Mouse (Mus musculus) kidney, adult 2 months (tissue): ENCODE measurements around the gene Cpa5.

ENCODE experiments used
- CTCF ChIP-seq: fragments of 200-500 bp; conservative IDR thresholded peaks from 2 replicates; pipeline ENCODE4 v1.5.1; 2011; ENCODE audit warnings: low read depth, mild to moderate bottlenecking, control low read depth, low read length, moderate library complexity, mixed read lengths; ENCODE audit not compliant: insufficient read depth, insufficient read length
- POLR2A ChIP-seq: fragments of 200-500 bp; IDR thresholded peaks from one replicate; pipeline ENCODE4 v1.6.1; 2011; ENCODE audit warnings: low read depth, low read length, control low read depth

- no peak for TF ChIP-seq CTCF
- no peak for TF ChIP-seq POLR2A
Measured at GRCm38 (mm10) chr6:30572456-30573311, 38.1 kb upstream of the Cpa5 start.
